Comparison of ENCODE assay signal across 24 mouse cellular contexts in the genomic region with DNA sequence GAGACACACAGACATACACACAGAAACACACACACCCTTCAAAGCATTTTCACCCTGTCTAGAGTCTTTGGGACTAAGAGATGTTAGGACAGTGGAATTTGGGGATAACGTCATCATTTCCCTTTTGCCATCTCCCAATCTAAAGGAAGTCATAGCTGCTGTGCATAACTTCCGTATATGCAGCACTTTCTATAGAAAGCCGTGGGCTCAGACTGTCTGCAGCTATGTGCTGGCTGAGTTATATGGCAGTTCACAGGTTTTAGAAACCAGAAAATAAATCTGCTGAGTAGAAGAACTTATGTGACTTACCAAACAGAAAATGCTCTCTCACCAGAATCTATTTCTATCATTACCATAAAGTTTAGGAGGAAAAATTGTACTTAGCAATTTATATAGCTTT.
"Had no signal": no experiment of that assay in that cellular context is flagged by ENCODE, and none has a peak within 500 bp of the region (broad histone marks: within the 10 kb centered on the region; RNA-seq: fewer than 3 reads in every experiment).

No protein-coding gene starts in this region.

- H3K4me3 ChIP-seq: heart, adult 2 months; heart, embryonic 13.5 days; heart, embryonic 15.5 days; hindbrain, embryonic 10.5 days; hindbrain, embryonic 12.5 days; intestine, embryonic 15.5 days; layer of hippocampus, adult 2 months; limb, embryonic 10.5 days; limb, embryonic 12.5 days; liver, embryonic 13.5 days; liver, embryonic 15.5 days had no signal

- H3K27ac ChIP-seq: heart, adult 2 months; heart, embryonic 13.5 days; heart, embryonic 15.5 days; hindbrain, embryonic 10.5 days; hindbrain, embryonic 12.5 days; hindbrain, embryonic 14.5 days; intestine, embryonic 15.5 days; layer of hippocampus, adult 2 months; limb, embryonic 10.5 days; limb, embryonic 12.5 days; liver, embryonic 13.5 days; liver, embryonic 15.5 days had no signal

- DNase-seq: gastrocnemius, postnatal 14 days; gastrocnemius, postnatal 36 days; heart, adult 2 months; heart, postnatal 4 days; kidney, adult 18-20 months; kidney, adult 8-10 months; kidney, postnatal 10 days; kidney, postnatal 25 days; kidney, postnatal 4 days; liver; liver, embryonic 13.5 days had no signal

- ATAC-seq: hindbrain, embryonic 16.5 days; inflammation-experienced regulatory T-cells, adult 6 months; intestine, embryonic 15.5 days; intestine, postnatal 0 days had no signal
